Mouse (Mus musculus) c-Kit-positive CD71-negative TER-119-negative erythroid progenitor cells, embryonic 14.5 days (primary cell): Measurements from ENCODE around the gene Kcnj9.

Experiments used
- DNase-seq: peaks from one replicate; pipeline ENCODE4 v3.0.0-alpha.2; 2013; ENCODE audit warnings: low read depth

Gene Kcnj9

DNA sequence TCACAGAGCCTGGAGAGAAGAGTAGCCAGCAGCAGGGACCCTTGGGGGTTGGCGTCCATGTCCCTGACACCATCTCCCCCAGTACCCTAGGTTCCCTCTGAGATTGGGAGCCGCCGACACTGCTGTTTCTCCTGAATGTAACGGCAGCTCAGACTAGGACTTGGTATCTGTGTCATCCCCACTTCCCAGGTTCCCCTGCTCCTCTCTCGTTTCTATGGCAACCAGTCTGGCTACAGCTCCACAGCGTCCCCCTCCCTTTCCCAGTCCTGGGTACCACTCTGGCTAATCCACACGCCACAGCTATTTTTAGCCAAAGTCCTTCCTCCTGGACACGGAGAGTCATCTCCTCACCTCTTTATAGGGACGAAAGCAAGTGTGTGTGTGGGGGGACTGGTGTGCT is at the start of gene Kcnj9:
Kcnj9 (minus strand) TSS at position 188 of the 400 bp plus-strand sequence.
- DNase-seq = no peak

- no peak for DNase-seq
Measured at GRCm38 (mm10) chr1:172376758-172377458, 47.8 kb upstream of the Kcnj9 start.

DNA sequence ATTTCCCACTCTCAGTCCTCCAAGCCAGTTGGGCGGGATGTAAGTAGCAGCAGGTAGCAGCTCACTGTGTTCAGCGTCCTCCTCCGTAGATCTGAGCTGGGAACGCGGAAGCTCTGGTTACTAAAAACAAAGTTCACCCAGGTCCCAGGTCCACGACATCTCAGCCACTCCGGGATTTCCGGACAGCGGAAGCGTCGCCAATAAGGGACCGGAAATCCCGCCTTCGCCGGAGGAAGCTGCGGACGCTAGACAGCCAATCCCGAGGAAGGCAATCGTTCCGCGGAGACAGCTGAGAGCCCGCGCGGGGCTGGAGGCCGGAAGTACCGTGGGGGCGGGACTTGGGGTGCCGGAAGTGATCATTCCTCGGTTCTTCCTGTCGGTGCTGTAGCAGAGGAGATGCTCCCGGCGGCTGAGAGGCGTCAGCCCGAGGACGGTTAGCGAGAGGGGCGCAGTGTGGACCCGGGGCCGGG is 47.1 kb upstream of the Kcnj9 start, which contains the start of gene Pigm:
Pigm (plus strand) TSS at position 349 of the 470 bp plus-strand sequence.
- DNase-seq = peak; percentile 96

GRCm38 (mm10) chr1:172368768-172369418 is 39.8 kb upstream of the Kcnj9 start:
- DNase-seq = peak; percentile 39

- DNase-seq = peak; percentile 63
Measured at GRCm38 (mm10) chr1:172364684-172365083, 35.6 kb upstream of the Kcnj9 start.

- DNase-seq = no peak
Measured at GRCm38 (mm10) chr1:172358341-172358740, 29.2 kb upstream of the Kcnj9 start.

DNA sequence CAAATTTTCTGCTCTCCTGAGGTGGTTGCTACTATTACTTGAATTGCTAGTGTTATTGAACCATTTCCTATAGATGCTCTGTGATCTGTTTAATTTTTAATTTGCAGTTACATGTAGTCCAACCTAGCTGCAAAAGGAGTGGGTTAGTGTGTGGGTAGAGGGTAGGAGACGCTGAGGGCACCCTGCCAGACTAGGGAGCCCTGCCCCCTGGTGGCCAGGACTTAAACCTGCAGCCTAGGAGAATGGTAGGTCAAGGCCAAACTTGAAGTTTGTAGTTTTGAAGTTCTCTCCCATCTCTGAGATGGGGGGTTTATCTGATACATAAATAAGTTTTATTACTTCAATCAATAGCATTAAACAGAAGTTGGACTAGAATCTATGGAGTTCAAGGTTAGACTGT is 28.4 kb upstream of the Kcnj9 start:
- DNase-seq = peak; percentile 34

- DNase-seq = no peak
Measured at GRCm38 (mm10) chr1:172355336-172355735, 26.2 kb upstream of the Kcnj9 start.

DNA sequence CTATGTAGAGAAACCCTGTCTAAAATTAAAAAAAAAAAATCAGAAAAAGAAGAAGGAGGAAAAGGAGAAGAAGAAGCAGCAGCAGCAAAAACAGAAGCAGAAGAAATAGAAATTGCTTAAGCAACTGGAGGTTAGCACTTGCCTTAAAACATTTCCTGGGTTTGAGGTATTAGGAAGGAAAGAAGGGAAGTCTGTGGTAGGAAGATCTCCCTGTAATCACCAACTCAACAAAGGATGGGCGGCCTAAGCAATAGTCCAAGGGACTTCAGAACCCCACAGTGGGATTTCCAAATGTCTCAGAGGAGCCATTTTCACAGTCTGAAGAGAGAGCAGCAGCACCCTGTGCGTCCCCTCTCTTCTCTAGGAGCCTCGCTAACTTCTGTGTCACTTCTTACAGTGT is 23.3 kb upstream of the Kcnj9 start:
- DNase-seq = no peak

DNA sequence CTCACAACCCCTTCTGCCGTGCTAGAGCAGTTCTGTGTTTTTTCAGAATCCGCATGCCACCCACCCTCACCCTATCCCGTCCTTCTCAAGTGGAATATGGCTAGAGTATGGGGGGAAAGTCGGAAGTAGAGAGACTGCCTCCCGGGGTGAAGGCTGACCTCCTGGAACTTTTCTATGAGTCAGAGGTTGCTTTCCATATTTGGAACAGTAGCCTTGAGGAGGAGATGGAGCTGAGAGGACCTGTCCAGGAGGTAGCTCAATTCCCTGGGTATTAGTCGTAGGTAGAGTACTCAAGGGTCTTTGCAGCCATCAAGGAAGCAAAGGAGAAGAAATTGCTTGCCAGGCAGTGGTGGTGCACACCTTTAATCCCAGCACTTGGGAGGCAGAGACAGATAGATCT is 22.9 kb upstream of the Kcnj9 start:
- DNase-seq = no peak

DNA sequence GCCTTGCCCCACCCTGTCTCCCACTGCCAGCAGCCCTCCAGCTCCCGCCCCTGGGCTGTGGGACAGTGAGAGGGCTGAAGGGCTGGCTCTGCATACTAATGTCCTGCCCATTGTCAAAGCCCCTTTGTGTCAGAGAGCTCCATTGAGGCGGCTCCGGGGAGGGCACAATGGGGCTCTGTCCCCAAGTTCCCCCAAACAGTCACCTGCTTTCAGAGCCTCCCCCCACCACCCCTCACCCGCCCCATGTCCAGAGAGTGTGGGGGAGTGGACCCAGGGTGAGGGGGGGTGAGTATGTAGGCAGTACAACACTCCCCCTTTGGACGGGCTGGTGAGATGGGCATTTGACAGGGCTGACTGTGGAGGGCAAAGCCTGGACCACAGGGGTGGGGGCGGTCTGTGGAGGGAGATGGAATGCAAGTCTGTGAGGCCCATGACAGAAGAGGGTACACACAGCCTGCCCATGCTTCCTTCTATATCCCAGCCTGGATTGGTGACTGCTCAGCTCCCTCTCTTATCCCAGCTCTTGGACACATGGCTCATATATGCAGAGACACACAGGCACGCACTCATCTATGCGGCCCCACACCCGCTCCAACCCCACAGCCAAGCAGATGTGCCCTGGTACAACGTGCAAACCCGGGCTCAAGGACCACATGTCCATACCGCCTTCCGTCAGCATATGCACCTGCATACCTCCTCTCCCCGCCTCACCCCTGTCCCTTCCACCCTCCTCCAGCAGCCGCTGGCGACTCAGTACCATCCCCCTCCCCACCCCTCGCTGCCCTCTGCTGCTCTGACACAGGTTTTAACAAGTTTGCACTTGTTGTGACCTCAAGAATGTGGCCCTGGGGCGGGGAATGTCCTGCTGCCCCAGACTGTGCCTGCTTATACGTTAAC is 21.0 kb upstream of the Kcnj9 start:
- no peak for DNase-seq

GRCm38 (mm10) chr1:172349504-172349903 is 20.4 kb upstream of the Kcnj9 start:
- DNase-seq = no peak

GRCm38 (mm10) chr1:172347382-172347781 is 18.3 kb upstream of the Kcnj9 start:
- no peak for DNase-seq

GRCm38 (mm10) chr1:172346707-172347106 is 17.6 kb upstream of the Kcnj9 start:
- no peak for DNase-seq

DNA sequence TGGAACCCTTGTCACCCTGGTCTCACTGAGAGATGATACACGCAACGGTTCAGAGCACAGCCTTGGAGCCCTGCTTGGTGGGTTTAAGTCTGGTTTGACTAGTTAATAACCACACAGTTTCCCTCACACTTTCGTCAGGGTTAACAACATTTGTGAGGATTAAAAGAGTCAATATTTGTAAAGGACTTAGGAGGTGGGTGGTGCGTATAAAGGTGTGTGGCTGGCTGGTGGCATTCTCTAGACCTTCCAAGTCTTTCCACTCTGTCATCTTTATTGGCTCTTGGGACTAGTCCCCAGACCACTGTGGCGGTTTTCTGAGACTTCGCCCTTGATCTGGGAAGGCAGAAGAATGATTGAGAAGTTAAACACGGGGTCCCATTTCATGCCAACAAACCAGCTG is 15.7 kb upstream of the Kcnj9 start:
- no peak for DNase-seq

- DNase-seq = no peak
Measured at GRCm38 (mm10) chr1:172343914-172344313, 14.8 kb upstream of the Kcnj9 start.

DNA sequence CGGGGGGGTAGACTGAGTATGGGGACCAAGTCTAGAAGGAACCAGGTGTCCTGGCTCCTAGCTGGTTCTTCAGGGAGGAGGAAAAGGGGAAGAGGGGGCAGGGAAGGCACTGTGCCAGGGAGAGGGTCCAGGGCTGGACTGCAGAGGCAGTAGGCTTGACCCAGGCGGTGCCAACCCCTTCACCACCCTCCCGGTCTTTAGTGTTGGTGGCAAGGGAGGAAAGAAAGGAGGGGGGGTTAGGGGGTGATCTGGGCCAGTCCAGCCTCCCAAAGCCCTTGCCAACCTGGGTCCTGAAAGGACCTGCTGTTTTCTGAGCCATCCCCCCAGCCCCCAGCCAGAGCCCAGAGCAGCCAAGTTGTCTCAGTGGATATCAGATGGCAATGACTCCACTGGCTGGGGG is 13.6 kb upstream of the Kcnj9 start:
- no peak for DNase-seq

DNA sequence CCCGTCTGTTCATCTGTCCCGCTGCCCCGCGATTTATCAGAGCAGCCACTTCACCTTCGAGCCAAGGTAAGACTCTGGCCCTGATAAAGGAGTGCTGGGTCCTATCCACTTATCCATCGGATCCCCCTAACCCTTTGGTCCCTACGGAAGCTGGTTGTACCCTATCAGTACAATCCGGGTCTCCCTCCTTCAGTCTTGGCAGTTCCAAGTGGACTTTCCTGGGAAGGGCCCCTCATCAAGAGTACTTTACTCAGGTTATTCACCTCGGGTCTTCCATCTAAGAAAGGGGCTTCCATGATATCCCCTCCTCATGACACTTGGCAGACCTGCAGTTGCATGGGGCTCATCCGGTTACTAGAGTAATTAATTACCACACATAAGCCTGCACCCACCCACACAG is 12.3 kb upstream of the Kcnj9 start:
- DNase-seq = no peak

DNA sequence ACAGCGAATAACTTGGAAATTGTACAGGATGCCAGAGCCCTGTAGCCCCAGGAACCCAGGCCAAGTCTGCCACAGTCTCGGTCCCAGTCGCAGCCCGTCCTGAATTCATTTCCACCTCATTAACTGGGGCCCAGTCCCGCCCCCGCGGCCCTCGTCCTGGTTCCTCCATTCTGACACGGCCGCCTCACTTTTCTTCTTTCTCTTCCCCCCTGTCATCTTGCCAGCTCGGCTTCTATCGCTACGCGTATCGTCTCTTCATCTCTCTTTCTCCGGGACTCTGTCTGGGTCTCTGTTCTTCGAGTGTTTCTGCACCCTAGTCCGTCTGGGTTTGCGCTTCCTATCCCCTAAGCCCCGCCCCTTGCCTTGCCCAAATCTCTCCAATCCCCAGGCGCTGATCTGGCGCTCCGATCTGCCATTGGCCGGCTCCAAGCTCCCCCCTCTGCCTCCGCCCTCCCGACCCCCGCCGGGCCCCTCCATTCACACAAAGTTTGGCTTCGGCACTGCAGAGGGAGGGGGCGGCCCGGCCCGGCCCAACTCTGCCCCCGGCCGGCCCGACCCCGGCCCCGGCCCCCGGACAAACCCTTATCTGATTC is 11.7 kb upstream of the Kcnj9 start, which contains the start of gene Kcnj10:
Kcnj10 (plus strand) TSS at position 482 of the 593 bp plus-strand sequence.
- DNase-seq = peak; percentile 46

DNA sequence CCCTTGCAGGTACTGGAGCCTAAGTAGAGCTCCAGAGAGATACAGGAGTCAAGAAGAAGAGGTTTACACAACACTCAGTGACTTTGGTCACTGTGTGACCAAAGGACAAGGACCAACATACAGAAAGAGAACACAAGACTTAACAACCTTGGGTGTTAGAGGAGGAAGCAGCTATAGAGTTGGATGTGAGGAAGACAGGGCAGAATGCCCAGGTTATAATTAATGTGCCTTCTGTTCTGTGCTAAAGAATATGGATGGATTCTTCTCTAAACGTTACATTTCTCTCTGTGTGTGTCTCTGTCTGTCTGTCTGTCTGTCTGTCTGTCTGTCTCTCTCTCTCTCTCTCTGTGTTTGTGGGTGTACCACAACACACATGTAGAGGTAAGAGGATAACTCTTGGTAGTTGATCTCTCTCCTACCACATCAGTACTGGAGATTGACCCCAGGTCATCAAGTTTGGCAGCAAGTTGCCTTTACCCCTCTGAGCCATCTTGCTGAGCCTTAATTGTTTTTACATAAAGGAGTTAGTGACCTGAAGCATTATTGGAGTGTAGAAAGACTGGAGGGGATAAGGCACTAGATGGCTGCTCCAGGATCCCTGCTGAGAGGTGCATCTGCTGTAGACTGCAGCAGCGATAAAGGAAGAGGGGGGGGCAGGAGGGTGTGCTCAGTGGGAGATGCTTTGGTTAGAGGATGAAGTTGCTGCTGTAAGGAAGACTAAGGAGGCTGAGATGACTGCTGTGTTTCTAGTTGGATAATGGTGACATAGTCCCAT is 8.5 kb upstream of the Kcnj9 start:
- DNase-seq = no peak

DNA sequence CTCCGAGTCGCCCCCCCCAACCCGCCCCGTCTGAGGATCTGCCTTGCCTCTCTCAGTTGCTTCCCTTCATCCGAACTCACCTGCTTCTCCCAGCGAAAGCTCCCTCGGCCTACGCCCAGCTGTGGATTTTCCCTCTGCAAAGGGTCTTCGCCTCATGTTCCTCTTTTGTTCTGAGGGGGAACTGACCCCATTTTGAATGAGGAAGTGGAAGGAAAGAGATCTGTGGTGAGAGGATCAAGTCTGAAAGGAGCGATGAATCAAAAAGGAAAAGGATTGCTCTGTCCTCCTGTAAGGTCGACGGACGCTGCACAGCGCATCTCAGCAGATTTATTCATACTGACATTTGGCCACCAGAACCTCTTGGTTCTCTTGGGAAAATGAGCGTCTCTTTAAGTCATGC is 6.7 kb upstream of the Kcnj9 start:
- DNase-seq = no peak
